Mouse (Mus musculus): Measurements from ENCODE around the gene Ddx17.

- no peak for TF ChIP-seq CTCF (IDR thresholded peaks at IDR 0.05; ENCODE audit: low read depth, low read length)
- no peak for TF ChIP-seq POLR2AphosphoS5 (IDR thresholded peaks at IDR 0.05; ENCODE audit: insufficient replicate concordance, low read depth, low read length)
- TF ChIP-seq TAL1 (conservative IDR thresholded peaks at IDR 0.05; ENCODE audit: low read depth, low read length): no peak
- TF ChIP-seq GATA1 (IDR thresholded peaks at IDR 0.05; ENCODE audit: borderline replicate concordance, low read length): no peak
These were observed 40.1 kb downstream of the Ddx17 start for GRCm38 (mm10) chr15:79506460-79506859.

Data from G1E (cell line).